Mouse (Mus musculus) spleen, adult 2 months (tissue): Measurements from ENCODE around the gene Tspan15. TPM values are rescaled to one million over a fixed set of nuclear protein-coding genes. Genes with fewer than 3 reads are reported as not detected.

Source experiments
- DNase-seq, 2 experiments: peaks; one replicate each; pipeline versions ENCODE4 v3.0.0 to v3.0.0-alpha.2; 2012 to 2021; ENCODE audit warnings: low spot score in 2 of 2, low read depth in 1 of 2
- H3K27ac ChIP-seq: fragments of 200-500 bp; 2 replicates; pipeline ENCODE4 v1.5.1; 2012; ENCODE audit warnings: low read length, inconsistent platforms; ENCODE audit not compliant: insufficient read depth
- H3K27me3 ChIP-seq: fragments of 200-500 bp; 2 replicates; pipeline ENCODE4 v1.6.1; 2012; ENCODE audit warnings: mild to moderate bottlenecking, moderate library complexity, low read length, inconsistent platforms; ENCODE audit not compliant: control insufficient read depth, insufficient read depth
- H3K36me3 ChIP-seq: fragments of 200-500 bp; 2 replicates; pipeline ENCODE4 v1.6.1; 2012; ENCODE audit warnings: mild to moderate bottlenecking, low read length, inconsistent platforms; ENCODE audit not compliant: control insufficient read depth, insufficient read depth
- H3K4me1 ChIP-seq: fragments of 200-500 bp; 2 replicates; pipeline ENCODE4 v1.6.1; 2011; ENCODE audit warnings: inconsistent platforms; ENCODE audit not compliant: control insufficient read depth, insufficient read depth, insufficient read length
- H3K4me3 ChIP-seq: fragments of 200-500 bp; 2 replicates; pipeline ENCODE4 v1.5.1; 2011; ENCODE audit warnings: mild to moderate bottlenecking, inconsistent platforms; ENCODE audit not compliant: insufficient read depth, insufficient read length; ENCODE audit errors: extremely low read depth
- CTCF ChIP-seq: fragments of 200-500 bp; IDR thresholded peaks from 2 replicates; pipeline ENCODE4 v1.5.1; 2011; ENCODE audit warnings: mild to moderate bottlenecking, inconsistent platforms; ENCODE audit not compliant: insufficient read depth, insufficient read length, insufficient replicate concordance; ENCODE audit errors: extremely low read depth
- POLR2A ChIP-seq: fragments of 200-500 bp; IDR thresholded peaks from 2 replicates; pipeline ENCODE4 v1.6.1; 2011; ENCODE audit warnings: low read depth, low read length, inconsistent platforms
- WGBS: fragments of 180-500 bp; shearing (Covaris S2); methylation state at CpG from one replicate; pipeline ENCODE4 v1.1.7; 2018; 5-methylcytosine and 5-hydroxymethylcytosine counted together
- polyA plus RNA-seq: library from polyadenylated mRNA; depleted of rRNA; stranded (reverse); fragments of >200 nt; gene quantifications from 2 replicates; pipeline ENCODE4 v1.2.3, GENCODE M21; 2012

Tspan15 gene
- polyA plus RNA-seq, 1 experiment: 39.2 TPM

- no peak for TF ChIP-seq POLR2A
- TF ChIP-seq CTCF: no peak
- H3K36me3 ChIP-seq: no peaks in the 10 kb centered on the region
- H3K4me1 ChIP-seq: no peaks in the 10 kb centered on the region; the same call in 1 of the 2 replicates
- H3K27me3 ChIP-seq: no peaks in the 10 kb centered on the region
- no peak overlapping the region for H3K27ac ChIP-seq
- no peak overlapping the region for H3K4me3 ChIP-seq
- DNase-seq: no peak
- WGBS: 77% methylated on average over 8 of the region's 8 CpGs
Observed at GRCm38 (mm10) chr10:62220732-62221514, 10.1 kb downstream of the Tspan15 start.

GRCm38 (mm10) chr10:62218789-62219172, 12.3 kb downstream of the Tspan15 start:
- no peak for TF ChIP-seq CTCF
- no peak for TF ChIP-seq POLR2A
- Histone ChIP-seq H3K27me3 (no peaks in the 10 kb centered on the region), H3K4me3 (no peak overlapping the region), H3K36me3 (no peaks in the 10 kb centered on the region), H3K4me1 (no peaks in the 10 kb centered on the region; the same call in 1 of the 2 replicates), H3K27ac (peak overlapping the region; percentile 45; the same call in 1 of the 2 replicates)
- 81% methylated on average over 7 of the region's 7 CpGs for WGBS
- no peak for DNase-seq

GRCm38 (mm10) chr10:62218044-62218788, 12.8 kb downstream of the Tspan15 start:
- H3K4me3 ChIP-seq: no peak overlapping the region
- DNase-seq: no peak
- peak overlapping the region; percentile 45 for H3K27ac ChIP-seq
- no peak for TF ChIP-seq CTCF
- no peak for TF ChIP-seq POLR2A
- no peaks in the 10 kb centered on the region for H3K36me3 ChIP-seq
- no peaks in the 10 kb centered on the region for H3K27me3 ChIP-seq
- whole genome bisulfite sequencing: 85% methylated on average over 19 of the region's 19 CpGs
- H3K4me1 ChIP-seq: no peaks in the 10 kb centered on the region; the same call in 1 of the 2 replicates

GRCm38 (mm10) chr10:62217196-62217595, 13.9 kb downstream of the Tspan15 start:
- no peaks in the 10 kb centered on the region; the same call in 1 of the 2 replicates for H3K4me1 ChIP-seq
- 71% methylated on average over 8 of the region's 8 CpGs for WGBS
- peak overlapping the region; percentile 70 for H3K27ac ChIP-seq

GRCm38 (mm10) chr10:62216595-62216994, 14.5 kb downstream of the Tspan15 start:
- Histone ChIP-seq H3K27ac (peak overlapping the region; percentile 70), H3K4me1 (no peaks in the 10 kb centered on the region; the same call in 1 of the 2 replicates), H3K27me3 (no peaks in the 10 kb centered on the region), H3K4me3 (no peak overlapping the region), H3K36me3 (no peaks in the 10 kb centered on the region)
- no peak for TF ChIP-seq POLR2A
- TF ChIP-seq CTCF: no peak
- 35% methylated on average over 5 of the region's 5 CpGs for WGBS
- peak in 1 of 2 experiments; percentile 10 for DNase-seq

More at GRCm38 (mm10) chr10:62217196-62217595, 13.9 kb downstream of the Tspan15 start:
- TF ChIP-seq POLR2A: no peak
- no peak for TF ChIP-seq CTCF
- no peaks in the 10 kb centered on the region for H3K36me3 ChIP-seq
- no peaks in the 10 kb centered on the region for H3K27me3 ChIP-seq
- H3K4me3 ChIP-seq: no peak overlapping the region
- no peak for DNase-seq

- Histone ChIP-seq H3K27ac (peak overlapping the region; percentile 45; the same call in 1 of the 2 replicates), H3K36me3 (no peaks in the 10 kb centered on the region), H3K4me1 (no peaks in the 10 kb centered on the region; the same call in 1 of the 2 replicates), H3K4me3 (no peak overlapping the region), H3K27me3 (no peaks in the 10 kb centered on the region)
- TF ChIP-seq POLR2A (no peak), CTCF (no peak)
- no peak for DNase-seq
- WGBS: 87% methylated on average over 8 of the region's 8 CpGs
Observed at GRCm38 (mm10) chr10:62215633-62216032, 15.4 kb downstream of the Tspan15 start.
